Mouse (Mus musculus) C2C12 (cell line): ENCODE results near the gene Zfp239. TPM values are rescaled to one million over a fixed set of nuclear protein-coding genes. Genes with fewer than 3 reads are reported as not detected.

Source experiments
- H3K27me3 ChIP-seq: one replicate; pipeline ENCODE4 v1.6.1; 2011; ENCODE audit not compliant: control insufficient read depth, insufficient read depth, insufficient read length
- H3K36me3 ChIP-seq: one replicate; pipeline ENCODE4 v1.6.1; 2011; ENCODE audit not compliant: control insufficient read depth, insufficient read depth
- H3K4me3 ChIP-seq: one replicate; pipeline ENCODE4 v1.5.1; 2011; ENCODE audit warnings: mild to moderate bottlenecking, control low read depth; ENCODE audit not compliant: poor library complexity, insufficient read depth, severe bottlenecking
- H3K79me2 ChIP-seq: one replicate; pipeline ENCODE4 v1.6.1; 2011; ENCODE audit not compliant: control insufficient read depth, insufficient read depth
- H3K79me3 ChIP-seq: one replicate; pipeline ENCODE4 v1.6.1; 2011; ENCODE audit warnings: low read depth, control low read depth
- H3ac ChIP-seq: one replicate; pipeline ENCODE3; 2011; ENCODE audit warnings: low read depth; ENCODE audit not compliant: control insufficient read depth, insufficient read length
- CEBPB ChIP-seq: IDR thresholded peaks from one replicate; pipeline ENCODE4 v1.6.1; 2011; ENCODE audit warnings: low read depth, mild to moderate bottlenecking, control low read depth, moderate library complexity
- CTCF ChIP-seq: IDR thresholded peaks from one replicate; pipeline ENCODE4 v1.5.1; 2011; ENCODE audit not compliant: control insufficient read depth, insufficient read depth, insufficient read length
- FOSL1 ChIP-seq: IDR thresholded peaks from one replicate; pipeline ENCODE4 v1.8.0; 2011; ENCODE audit warnings: mild to moderate bottlenecking, low read length; ENCODE audit not compliant: poor library complexity, insufficient read depth, severe bottlenecking
- MAX ChIP-seq: IDR thresholded peaks from one replicate; pipeline ENCODE4 v1.6.1; 2011; ENCODE audit warnings: mild to moderate bottlenecking, control low read depth
- MYOD1 ChIP-seq: IDR thresholded peaks from one replicate; pipeline ENCODE4 v1.6.1; 2011; ENCODE audit warnings: low read depth; ENCODE audit not compliant: control insufficient read depth, insufficient read length
- MYOG ChIP-seq: IDR thresholded peaks from one replicate; pipeline ENCODE4 v1.6.1; 2011; ENCODE audit not compliant: control insufficient read depth, insufficient read length; ENCODE audit errors: extremely low read depth
- USF1 ChIP-seq: IDR thresholded peaks from one replicate; pipeline ENCODE4 v1.6.1; 2011; ENCODE audit warnings: low read depth, mild to moderate bottlenecking, control low read depth, moderate library complexity
- polyA plus RNA-seq: library from polyadenylated mRNA; unstranded; fragments of >200 nt; fragmentation: generic; extraction: Trizol; gene quantifications from one replicate; pipeline ENCODE4 v1.2.1, GENCODE M21; 2012; ENCODE audit warnings: missing spikeins

The Zfp239 gene
- polyA plus RNA-seq, 1 experiment: 4.4 TPM

DNA sequence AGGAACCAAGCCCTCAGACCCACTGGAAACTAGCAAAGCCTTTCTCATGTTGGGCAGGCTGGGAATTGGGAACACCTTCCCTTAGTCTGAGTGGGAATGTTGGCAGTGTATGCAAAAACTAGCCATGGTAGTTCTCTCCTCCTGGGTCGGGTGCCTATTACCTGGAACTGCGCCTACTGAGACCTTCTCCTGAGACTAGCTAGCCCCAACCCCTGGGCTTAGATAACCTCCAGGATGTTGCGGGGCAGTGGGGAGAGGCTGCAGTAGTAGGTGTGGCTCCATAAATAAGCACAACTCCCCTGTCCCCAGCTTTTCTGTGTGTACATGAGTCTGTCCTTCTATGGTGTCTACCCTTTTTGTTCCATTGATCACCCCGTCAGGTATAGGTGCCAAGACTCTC lies 40.7 kb downstream of the Zfp239 start:
- Histone ChIP-seq H3K79me2 (peaks cover 19% of the 10 kb centered on the region), H3ac (no peak overlapping the region), H3K27me3 (no peaks in the 10 kb centered on the region), H3K36me3 (no peaks in the 10 kb centered on the region), H3K4me3 (no peak overlapping the region), H3K79me3 (peaks cover 4% of the 10 kb centered on the region)
- no peak for TF ChIP-seq CTCF
- no peak for TF ChIP-seq FOSL1
- no peak for TF ChIP-seq MYOG
- TF ChIP-seq USF1: no peak

DNA sequence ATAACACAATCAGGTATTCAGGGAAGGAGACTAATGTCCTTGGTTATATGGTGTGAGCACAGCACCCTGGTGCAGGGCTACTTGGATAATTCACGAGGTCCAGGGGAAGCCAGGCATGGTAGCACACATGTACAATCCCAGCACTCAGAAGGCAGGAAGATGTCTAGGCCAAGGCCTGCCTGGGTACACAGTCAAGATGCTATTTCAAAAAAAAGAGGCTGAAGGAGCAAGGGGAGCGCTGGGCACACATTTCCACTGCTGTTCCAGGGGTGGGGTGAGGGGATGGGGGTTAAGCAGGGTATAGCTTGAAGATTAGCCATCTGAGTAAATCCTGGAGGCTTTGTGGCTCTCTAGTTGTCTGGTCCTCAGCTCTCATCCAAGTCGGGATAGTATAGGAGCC lies 41.9 kb downstream of the Zfp239 start:
- no peak overlapping the region for H3K4me3 ChIP-seq
- TF ChIP-seq MYOD1: no peak
- TF ChIP-seq MYOG: no peak
- TF ChIP-seq FOSL1: no peak
- peaks cover 32% of the 10 kb centered on the region for H3K79me2 ChIP-seq
- no peak overlapping the region for H3ac ChIP-seq
- peaks cover 16% of the 10 kb centered on the region for H3K79me3 ChIP-seq
- no peaks in the 10 kb centered on the region for H3K27me3 ChIP-seq
- H3K36me3 ChIP-seq: peaks cover 3% of the 10 kb centered on the region

DNA sequence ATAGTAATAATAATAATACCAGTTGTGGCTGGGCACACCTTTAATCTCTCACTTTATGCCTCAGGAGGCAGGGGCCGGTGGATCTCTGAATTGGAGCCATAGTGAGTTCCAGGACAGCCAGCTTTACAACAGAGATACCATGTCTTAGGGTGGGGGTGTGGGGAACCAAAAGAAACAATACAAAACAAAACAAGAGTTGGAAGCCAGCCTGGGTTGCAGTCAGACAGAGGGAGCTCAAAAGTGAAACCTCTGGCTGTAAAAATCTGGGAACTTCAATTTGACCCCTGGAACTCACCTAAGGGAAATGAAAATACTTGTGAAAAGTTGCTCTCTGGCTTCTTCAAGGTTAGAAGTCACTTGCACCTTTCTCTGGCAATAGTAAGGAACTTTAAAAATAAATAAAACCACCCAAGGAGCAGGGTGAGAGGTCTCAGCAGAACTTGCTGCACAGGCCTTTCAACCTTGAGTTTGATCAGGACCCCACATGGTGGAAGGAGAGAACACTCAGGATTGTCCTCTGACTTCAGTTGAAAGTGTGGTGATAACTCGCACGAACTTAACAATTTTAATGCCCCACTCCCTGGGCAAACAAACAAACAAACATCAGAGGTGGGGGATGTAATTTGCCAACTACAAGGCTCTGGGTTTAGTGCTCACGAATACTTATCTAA lies 43.5 kb downstream of the Zfp239 start:
- no peak for TF ChIP-seq MYOG
- no peak for TF ChIP-seq CEBPB
- no peak for TF ChIP-seq MAX
- TF ChIP-seq CTCF: no peak
- H3K4me3 ChIP-seq: peak overlapping the region; percentile 98
- H3K79me2 ChIP-seq: peaks cover 47% of the 10 kb centered on the region
- H3ac ChIP-seq: peak overlapping the region; percentile 52
- H3K36me3 ChIP-seq: peaks cover 7% of the 10 kb centered on the region
- no peaks in the 10 kb centered on the region for H3K27me3 ChIP-seq
- H3K79me3 ChIP-seq: peaks cover 32% of the 10 kb centered on the region

DNA sequence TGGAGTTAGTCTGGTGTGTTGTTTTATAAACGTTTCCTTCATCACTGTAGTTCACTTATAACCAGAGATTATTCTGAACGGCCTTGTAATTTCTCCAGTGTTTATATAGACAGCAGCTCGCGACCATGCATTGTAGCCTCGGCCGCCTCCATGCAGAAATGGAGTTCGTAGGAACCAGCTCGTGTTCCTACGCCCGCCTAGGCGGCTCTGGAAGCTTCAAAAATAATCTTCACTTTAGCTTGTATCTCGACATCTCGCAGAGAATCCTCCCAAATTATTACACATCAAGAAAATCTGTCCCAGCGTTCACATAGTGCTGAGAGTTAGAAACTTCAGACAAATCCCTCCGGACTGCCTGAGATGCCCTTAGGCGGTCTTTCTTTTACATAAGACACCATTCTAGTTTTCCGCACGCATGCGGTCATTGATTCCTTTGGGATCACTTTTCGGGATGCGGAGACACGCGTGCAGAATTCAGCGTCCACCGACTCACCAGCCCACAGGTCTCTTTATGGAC lies 44.2 kb downstream of the Zfp239 start:
- TF ChIP-seq MYOD1: no peak
- peaks cover 39% of the 10 kb centered on the region for H3K79me3 ChIP-seq
- H3ac ChIP-seq: peak overlapping the region; percentile 80
- peak overlapping the region; percentile 98 for H3K4me3 ChIP-seq
- peaks cover 11% of the 10 kb centered on the region for H3K36me3 ChIP-seq
- H3K79me2 ChIP-seq: peaks cover 54% of the 10 kb centered on the region
- H3K27me3 ChIP-seq: no peaks in the 10 kb centered on the region

DNA sequence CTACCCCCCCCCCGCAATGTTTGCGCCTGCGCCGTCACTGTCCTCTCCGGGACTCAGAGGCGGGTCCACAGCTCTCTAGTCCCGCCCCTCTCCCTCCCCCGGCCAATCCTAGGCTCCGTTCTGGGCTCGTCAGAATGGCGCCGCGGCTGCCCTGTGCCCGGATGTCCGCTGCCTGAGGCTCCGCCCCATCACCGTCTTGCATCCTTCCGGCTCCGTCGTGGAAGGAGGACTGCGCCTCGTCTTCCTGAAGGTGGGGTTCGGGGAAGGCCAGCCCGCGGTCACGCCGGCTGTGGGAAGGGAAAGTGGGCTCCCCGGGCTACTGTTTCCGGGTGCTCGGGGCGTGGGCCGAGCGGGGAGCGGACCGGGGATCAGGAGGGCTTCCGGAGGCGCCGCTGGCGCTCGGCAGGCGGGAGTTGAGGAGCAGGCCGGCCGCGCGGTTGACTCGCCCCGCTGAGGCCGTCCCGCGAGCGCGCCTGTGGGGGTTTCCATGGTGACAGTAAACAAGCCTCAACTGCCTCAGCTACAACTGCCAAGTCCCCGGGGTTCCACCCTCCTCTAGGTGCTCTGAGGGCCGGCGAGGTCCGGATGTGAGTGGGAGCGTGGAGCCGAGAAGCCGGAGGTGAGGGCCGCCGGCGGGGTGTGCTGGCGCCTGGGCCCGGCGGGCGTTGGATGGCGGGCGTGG lies 44.8 kb downstream of the Zfp239 start:
- Histone ChIP-seq H3K79me2 (peaks cover 61% of the 10 kb centered on the region), H3ac (peak overlapping the region; percentile 98), H3K79me3 (peaks cover 45% of the 10 kb centered on the region), H3K4me3 (peak overlapping the region; percentile 98), H3K27me3 (no peaks in the 10 kb centered on the region), H3K36me3 (peaks cover 12% of the 10 kb centered on the region)
- TF ChIP-seq FOSL1: no peak
- no peak for TF ChIP-seq CTCF
- no peak for TF ChIP-seq MYOG
- TF ChIP-seq MYOD1: no peak
- peak; percentile 40 for TF ChIP-seq MAX
- TF ChIP-seq CEBPB: no peak

DNA sequence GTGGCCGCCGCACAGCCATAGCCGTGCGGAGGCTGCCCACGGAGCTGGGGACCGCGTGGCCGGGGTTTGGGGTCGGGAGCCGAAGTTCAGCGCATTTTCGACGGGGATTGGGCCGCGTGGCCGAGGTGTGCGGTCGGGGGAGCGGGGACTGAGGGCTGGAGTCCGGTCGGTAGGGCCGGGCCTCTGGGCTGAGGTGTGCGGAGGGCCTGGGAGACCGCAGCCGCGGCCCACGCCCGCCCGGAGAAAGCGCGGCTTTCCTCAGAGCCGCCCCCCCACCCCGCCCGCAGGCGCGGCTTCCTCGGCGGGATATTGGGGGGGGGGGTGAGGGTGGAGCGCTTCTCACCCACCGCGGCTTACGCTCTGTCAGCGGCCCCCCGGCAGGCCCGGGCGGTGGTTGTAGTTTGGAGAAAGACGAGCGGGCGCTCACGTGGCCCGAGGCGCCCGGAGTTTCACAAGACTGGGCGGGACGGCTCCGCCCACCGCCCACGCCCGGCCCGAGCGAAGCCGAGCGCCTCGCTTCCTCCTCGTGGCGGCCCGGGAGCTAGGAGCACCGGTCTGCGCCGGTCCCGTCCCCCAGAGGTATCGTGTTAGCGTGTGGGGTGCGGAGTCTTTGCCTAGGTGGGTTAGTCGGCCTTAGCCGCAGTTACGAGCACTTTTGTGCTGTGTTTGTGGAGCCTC lies 45.5 kb downstream of the Zfp239 start:
- no peak for TF ChIP-seq MYOG
- TF ChIP-seq CTCF: no peak
- no peak for TF ChIP-seq FOSL1
- TF ChIP-seq USF1: peak; percentile 72
- TF ChIP-seq CEBPB: peak; percentile 90
- TF ChIP-seq MYOD1: no peak
- TF ChIP-seq MAX: peak; percentile 89
- H3K27me3 ChIP-seq: no peaks in the 10 kb centered on the region
- peaks cover 68% of the 10 kb centered on the region for H3K79me2 ChIP-seq
- H3K36me3 ChIP-seq: peaks cover 19% of the 10 kb centered on the region
- peak overlapping the region; percentile 98 for H3ac ChIP-seq
- peaks cover 52% of the 10 kb centered on the region for H3K79me3 ChIP-seq
- H3K4me3 ChIP-seq: peak overlapping the region; percentile 98
